Mouse (Mus musculus): ENCODE data around the gene Hoxa6. TPM values are rescaled to one million over a fixed set of nuclear protein-coding genes. Genes with fewer than 3 reads are reported as not detected.

Hoxa6 gene
- polyA plus RNA-seq, 1 experiment from 2014 or later = 13.4 TPM

DNA sequence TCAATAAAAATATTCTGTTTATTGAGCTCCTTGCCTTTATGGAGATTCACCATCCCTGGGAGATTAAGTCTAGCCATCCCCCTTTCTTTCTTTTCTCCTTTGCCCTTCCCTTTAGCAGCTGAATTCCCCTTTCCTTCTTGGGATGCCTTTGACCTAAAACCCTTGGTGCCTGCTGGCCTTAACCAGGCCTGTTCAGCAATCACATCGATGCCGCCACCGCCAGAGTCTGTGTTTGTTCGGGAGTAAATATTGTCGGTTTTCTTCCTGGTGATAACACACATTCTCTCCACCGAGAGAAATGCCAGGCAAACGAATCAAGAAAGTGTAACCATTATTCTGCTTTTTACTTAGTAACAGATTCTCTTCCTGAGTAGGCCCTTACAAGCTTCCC is 29.6 kb upstream of the Hoxa6 start:
- H3K27ac ChIP-seq (replicated peaks) = no peak overlapping the region
- no peaks in the 10 kb centered on the region for H3K9me3 ChIP-seq
- peaks cover 97% of the 10 kb centered on the region for H3K27me3 ChIP-seq
- no peaks in the 10 kb centered on the region for H3K36me3 ChIP-seq
- no peak overlapping the region for H3K9ac ChIP-seq
- no peak overlapping the region for H3K4me2 ChIP-seq
- no peak overlapping the region for H3K4me3 ChIP-seq
- no peak for ATAC-seq (ENCODE audit: low FRiP score, low read depth)
- 2% methylated on average over 7 of the region's 7 CpGs for WGBS
- no peaks in the 10 kb centered on the region for H3K4me1 ChIP-seq (replicated peaks)

DNA sequence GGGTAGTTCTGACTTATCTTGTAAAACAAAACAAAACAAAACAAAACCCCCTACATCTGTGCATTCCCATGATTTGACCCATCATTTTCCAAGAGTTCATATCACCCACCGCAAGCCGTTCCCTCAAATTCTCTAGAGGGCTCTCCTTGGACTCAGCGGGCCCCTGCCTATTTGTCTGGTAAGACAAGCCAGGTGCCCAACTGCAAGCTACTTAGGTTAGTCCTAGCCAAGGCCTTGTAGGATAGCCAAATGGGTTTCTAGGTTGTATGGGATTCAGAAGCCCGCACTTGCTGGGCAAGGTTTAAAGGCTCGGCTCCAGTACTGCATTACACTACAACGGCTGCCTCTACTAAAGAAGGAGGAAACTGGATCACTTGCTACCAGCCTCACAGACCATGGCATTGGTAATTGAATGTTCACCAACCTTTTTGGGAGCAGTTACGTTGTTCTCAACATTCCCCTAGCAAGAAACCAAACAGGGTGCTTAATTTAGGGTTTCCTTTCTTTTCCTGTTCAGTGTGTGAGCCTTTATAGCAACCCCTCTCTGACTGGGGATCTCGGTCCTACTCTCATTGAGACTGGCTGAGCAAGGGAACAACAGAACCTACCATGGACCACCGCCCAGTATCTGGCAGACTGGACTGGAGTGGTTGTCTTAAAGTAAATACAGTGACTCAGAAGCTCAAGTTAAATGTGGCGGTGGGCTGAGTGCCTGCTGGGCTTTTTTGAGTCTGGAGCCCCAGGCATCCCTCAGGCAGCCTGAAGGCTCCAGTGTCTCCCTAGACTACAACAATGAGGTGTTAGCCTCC is 29.0 kb upstream of the Hoxa6 start:
- H3K4me1 ChIP-seq (replicated peaks) = no peaks in the 10 kb centered on the region
- H3K9ac ChIP-seq = no peak overlapping the region
- WGBS = 6% methylated on average over 10 of the region's 10 CpGs
- H3K27ac ChIP-seq (replicated peaks) = no peak overlapping the region
- H3K27me3 ChIP-seq = peaks cover 97% of the 10 kb centered on the region
- no peak overlapping the region for H3K4me2 ChIP-seq
- no peaks in the 10 kb centered on the region for H3K36me3 ChIP-seq
- H3K9me3 ChIP-seq = no peaks in the 10 kb centered on the region
- no peak for ATAC-seq (ENCODE audit: low FRiP score, low read depth)
- no peak overlapping the region for H3K4me3 ChIP-seq

DNA sequence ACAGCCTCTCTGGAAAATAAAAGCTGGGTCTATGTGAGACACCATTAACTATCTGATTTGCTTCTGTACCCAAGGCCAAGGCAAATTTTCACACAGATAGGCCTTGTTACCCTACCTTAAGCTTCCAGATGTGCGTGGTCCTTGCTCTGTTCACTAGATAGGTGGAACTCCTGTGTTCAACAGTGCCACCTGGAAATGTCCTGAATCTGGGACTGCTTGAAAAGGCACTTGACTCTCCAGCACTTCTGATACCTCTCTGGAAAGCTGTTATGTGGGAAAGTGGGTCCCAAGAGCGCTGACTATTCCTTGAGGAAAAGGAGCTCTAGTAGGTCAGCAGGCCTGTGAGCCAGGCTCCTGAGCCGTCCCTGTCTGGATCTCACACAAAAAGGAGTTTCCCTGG is 28.3 kb upstream of the Hoxa6 start:
- Histone ChIP-seq H3K4me1 (replicated peaks) (no peaks in the 10 kb centered on the region), H3K36me3 (no peaks in the 10 kb centered on the region), H3K4me3 (no peak overlapping the region), H3K4me2 (no peak overlapping the region), H3K9me3 (no peaks in the 10 kb centered on the region), H3K27me3 (peaks cover 97% of the 10 kb centered on the region), H3K27ac (replicated peaks) (no peak overlapping the region), H3K9ac (no peak overlapping the region)
- no peak for ATAC-seq (ENCODE audit: low FRiP score, low read depth)
- WGBS = 7% methylated on average over 3 of the region's 3 CpGs

- 23% methylated on average over 6 of the region's 6 CpGs for WGBS
- Histone ChIP-seq H3K4me1 (replicated peaks) (no peaks in the 10 kb centered on the region), H3K9ac (no peak overlapping the region), H3K27ac (replicated peaks) (no peak overlapping the region), H3K9me3 (no peaks in the 10 kb centered on the region), H3K4me3 (no peak overlapping the region), H3K4me2 (no peak overlapping the region), H3K36me3 (no peaks in the 10 kb centered on the region), H3K27me3 (peaks cover 92% of the 10 kb centered on the region)
- ATAC-seq (ENCODE audit: low FRiP score, low read depth) = no peak
Measured at GRCm38 (mm10) chr6:52235866-52236265, 27.3 kb upstream of the Hoxa6 start.

GRCm38 (mm10) chr6:52235267-52235666 is 26.7 kb upstream of the Hoxa6 start:
- 28% methylated on average over 9 of the region's 9 CpGs for WGBS
- peaks cover 90% of the 10 kb centered on the region for H3K27me3 ChIP-seq
- H3K27ac ChIP-seq (replicated peaks) = no peak overlapping the region
- no peak overlapping the region for H3K4me3 ChIP-seq
- no peaks in the 10 kb centered on the region for H3K36me3 ChIP-seq
- H3K9me3 ChIP-seq = no peaks in the 10 kb centered on the region
- ATAC-seq (ENCODE audit: low FRiP score, low read depth) = no peak
- no peak overlapping the region for H3K9ac ChIP-seq
- H3K4me1 ChIP-seq (replicated peaks) = no peaks in the 10 kb centered on the region
- H3K4me2 ChIP-seq = no peak overlapping the region

DNA sequence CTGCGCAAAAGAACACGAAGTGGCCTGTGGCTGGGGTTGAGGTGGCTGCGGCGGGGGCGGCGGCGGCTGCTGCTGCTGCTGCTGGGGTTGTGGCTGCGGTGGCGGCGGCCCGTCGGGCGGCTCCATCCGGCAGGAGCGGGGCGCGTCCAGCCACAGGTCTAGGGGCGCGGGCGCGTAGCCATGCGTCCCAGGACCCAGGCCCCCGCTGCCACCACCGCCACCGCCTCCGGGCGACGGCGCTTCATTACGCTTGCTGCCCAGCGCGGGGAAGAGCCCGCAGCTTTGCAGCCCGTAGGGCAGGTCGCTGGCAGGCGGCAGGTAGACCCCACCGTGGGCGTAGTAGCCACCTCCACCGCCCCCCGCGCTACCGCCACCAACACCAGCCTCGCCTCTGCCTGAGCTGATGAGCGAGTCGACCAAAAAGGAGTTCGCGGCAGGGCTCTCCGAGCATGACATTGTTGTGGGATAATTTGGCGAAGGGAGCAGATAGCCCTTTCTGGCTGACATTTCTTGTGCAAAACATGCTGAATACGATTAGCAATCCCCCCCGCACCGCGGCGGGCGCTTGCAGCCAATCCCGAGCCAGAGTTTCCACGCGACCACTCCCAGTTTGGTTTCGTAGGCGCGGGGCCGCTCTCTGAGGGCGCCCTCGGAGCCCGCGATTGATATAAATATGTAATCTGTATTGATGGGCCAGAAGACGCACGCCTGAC is 26.1 kb upstream of the Hoxa6 start:
- no peak overlapping the region for H3K4me3 ChIP-seq
- H3K4me2 ChIP-seq = no peak overlapping the region
- WGBS = 1% methylated on average over 63 of the region's 68 CpGs
- no peaks in the 10 kb centered on the region for H3K36me3 ChIP-seq
- no peaks in the 10 kb centered on the region for H3K9me3 ChIP-seq
- no peak overlapping the region for H3K9ac ChIP-seq
- H3K27ac ChIP-seq (replicated peaks) = no peak overlapping the region
- H3K27me3 ChIP-seq = peaks cover 89% of the 10 kb centered on the region
- H3K4me1 ChIP-seq (replicated peaks) = no peaks in the 10 kb centered on the region
- ATAC-seq (ENCODE audit: low FRiP score, low read depth) = no peak

DNA sequence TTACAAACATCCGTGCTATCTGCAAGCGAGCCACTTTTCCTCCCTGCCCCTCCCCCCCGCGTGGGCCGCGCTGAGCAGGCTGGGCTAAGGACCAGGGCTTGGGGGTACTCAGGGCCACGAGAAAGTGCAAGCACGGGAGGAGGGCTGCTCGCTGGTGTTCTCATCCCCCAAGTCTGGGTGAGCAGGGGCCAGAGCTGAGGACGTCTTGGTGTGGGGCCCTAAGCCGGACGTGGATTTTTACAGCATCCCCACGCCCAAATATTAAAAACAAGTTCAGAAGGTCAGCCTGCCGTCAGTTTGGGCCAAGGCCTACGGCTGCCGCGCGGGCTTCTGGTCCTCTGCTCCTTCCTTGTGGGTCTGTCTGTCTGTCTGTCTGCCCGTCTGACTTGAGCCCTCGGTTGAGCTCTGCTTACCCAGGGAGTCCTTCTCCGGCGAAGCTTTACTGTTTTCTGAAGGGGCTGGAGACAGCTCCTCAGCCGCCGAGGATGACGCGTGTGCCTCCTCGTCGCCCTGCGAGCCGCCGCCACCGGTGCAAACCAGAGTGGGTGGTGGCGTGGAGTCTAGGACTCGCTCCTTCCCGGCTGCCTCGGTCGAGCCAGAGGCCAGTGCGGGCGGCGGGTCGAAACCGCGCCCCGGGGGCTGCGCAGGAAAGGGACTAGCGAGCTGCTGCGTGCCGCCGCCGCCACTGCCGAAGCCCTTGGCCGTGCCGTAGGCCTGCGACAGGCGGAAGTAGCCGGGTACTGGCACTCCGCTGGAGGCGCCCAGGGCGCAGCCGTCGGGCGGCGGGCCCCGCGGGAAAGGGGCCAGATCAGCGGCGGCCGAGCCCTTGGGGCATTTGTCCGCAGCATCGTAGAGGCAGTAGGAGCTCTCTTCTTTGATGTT is 25.3 kb upstream of the Hoxa6 start:
- no peaks in the 10 kb centered on the region for H3K36me3 ChIP-seq
- 1% methylated on average over 69 of the region's 70 CpGs for WGBS
- no peak overlapping the region for H3K4me3 ChIP-seq
- no peaks in the 10 kb centered on the region for H3K4me1 ChIP-seq (replicated peaks)
- H3K4me2 ChIP-seq = no peak overlapping the region
- peaks cover 92% of the 10 kb centered on the region for H3K27me3 ChIP-seq
- no peak overlapping the region for H3K27ac ChIP-seq (replicated peaks)
- H3K9me3 ChIP-seq = no peaks in the 10 kb centered on the region
- no peak overlapping the region for H3K9ac ChIP-seq
- ATAC-seq (ENCODE audit: low FRiP score, low read depth) = no peak

- H3K4me3 ChIP-seq = no peak overlapping the region
- no peaks in the 10 kb centered on the region for H3K36me3 ChIP-seq
- H3K27me3 ChIP-seq = peaks cover 91% of the 10 kb centered on the region
- H3K4me1 ChIP-seq (replicated peaks) = no peaks in the 10 kb centered on the region
- 1% methylated on average over 23 of the region's 23 CpGs for WGBS
- H3K4me2 ChIP-seq = no peak overlapping the region
- no peaks in the 10 kb centered on the region for H3K9me3 ChIP-seq
- H3K9ac ChIP-seq = no peak overlapping the region
- no peak overlapping the region for H3K27ac ChIP-seq (replicated peaks)
- no peak for ATAC-seq (ENCODE audit: low FRiP score, low read depth)
Measured at GRCm38 (mm10) chr6:52232984-52233545, 24.5 kb upstream of the Hoxa6 start.

DNA sequence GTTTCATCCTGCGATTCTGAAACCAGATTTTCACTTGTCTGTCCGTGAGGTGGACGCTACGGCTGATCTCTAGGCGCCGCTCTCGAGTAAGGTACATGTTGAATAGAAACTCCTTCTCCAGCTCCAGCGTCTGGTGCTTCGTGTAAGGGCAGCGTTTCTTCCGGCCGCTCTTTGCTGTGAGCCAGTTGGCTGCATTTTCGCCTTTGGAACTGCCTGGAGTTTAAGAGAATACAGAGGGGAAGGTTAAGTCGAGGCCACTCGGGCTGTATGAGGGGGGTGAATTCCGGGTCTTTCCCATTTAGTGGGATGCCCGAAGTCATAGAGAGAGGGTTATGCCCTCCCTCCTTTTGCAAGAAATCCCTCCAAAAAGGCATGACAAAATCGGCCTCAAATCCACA is 24.0 kb upstream of the Hoxa6 start:
- Histone ChIP-seq H3K9ac (no peak overlapping the region), H3K4me1 (replicated peaks) (no peaks in the 10 kb centered on the region), H3K4me2 (no peak overlapping the region), H3K9me3 (no peaks in the 10 kb centered on the region), H3K4me3 (no peak overlapping the region), H3K36me3 (no peaks in the 10 kb centered on the region), H3K27me3 (peaks cover 91% of the 10 kb centered on the region), H3K27ac (replicated peaks) (no peak overlapping the region)
- ATAC-seq (ENCODE audit: low FRiP score, low read depth) = no peak
- under 1% methylated on average over 18 of the region's 18 CpGs for WGBS

GRCm38 (mm10) chr6:52231885-52232567 is 23.5 kb upstream of the Hoxa6 start:
- H3K36me3 ChIP-seq = no peaks in the 10 kb centered on the region
- H3K4me1 ChIP-seq (replicated peaks) = no peaks in the 10 kb centered on the region
- H3K27me3 ChIP-seq = peaks cover 91% of the 10 kb centered on the region
- no peak overlapping the region for H3K9ac ChIP-seq
- H3K27ac ChIP-seq (replicated peaks) = no peak overlapping the region
- H3K4me2 ChIP-seq = no peak overlapping the region
- no peak for ATAC-seq (ENCODE audit: low FRiP score, low read depth)
- no peak overlapping the region for H3K4me3 ChIP-seq
- under 1% methylated on average over 18 of the region's 18 CpGs for WGBS
- no peaks in the 10 kb centered on the region for H3K9me3 ChIP-seq

- Histone ChIP-seq H3K4me3 (no peak within 1 kb of the TSS), H3K4me2 (no peak within 1 kb of the TSS), H3K9ac (no peak within 1 kb of the TSS), H3K4me1 (replicated peaks) (no peaks in the 10 kb centered on the region), H3K36me3 (no peaks in the 10 kb centered on the region), H3K9me3 (no peaks in the 10 kb centered on the region), H3K27me3 (peaks cover 91% of the 10 kb centered on the region), H3K27ac (replicated peaks) (no peak within 1 kb of the TSS)
- WGBS = under 1% methylated on average over 23 of the region's 36 CpGs
- ATAC-seq (ENCODE audit: low FRiP score, low read depth) = no peak
Measured at GRCm38 (mm10) chr6:52230516-52231165, 22.1 kb upstream of the Hoxa6 start, which contains the start of gene Hoxa9. Gene Hoxa9, minus strand, starts transcription at chr6:52231089.

All from hindbrain, embryonic 15.5 days (tissue).